Mouse (Mus musculus): ENCODE measurements at regions not wholly inside any gene's neighbourhood (a gene's known extent, or its start where the extent isn't known, plus 50 kb on each side); places are given as distances from the start of the nearest gene placed in this dataset.

DNA sequence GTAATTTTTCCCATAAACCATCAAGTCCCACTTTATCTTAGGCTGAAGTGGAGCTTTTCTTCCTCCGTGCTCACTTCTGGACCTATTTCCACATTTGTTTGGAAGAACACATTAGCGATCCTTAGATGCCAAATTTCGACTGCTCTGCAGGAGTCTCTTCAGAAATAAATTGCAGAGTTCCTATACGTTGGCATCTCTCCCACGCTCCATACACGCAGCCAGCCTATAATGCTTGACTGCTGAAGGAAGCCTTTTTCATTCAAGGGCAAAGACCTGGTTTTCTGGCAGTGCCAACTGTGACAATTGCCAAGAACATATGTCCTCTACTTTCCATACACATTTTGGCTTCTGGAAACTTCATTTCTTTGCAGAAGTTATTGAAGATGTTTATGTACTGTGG, 258.1 kb downstream of the Tmsb4x start:
- TF ChIP-seq EP300 (IDR thresholded peaks at IDR 0.05) (no peak), CTCF (IDR thresholded peaks at IDR 0.05) (no peak)
